Mouse (Mus musculus): ENCODE data around the gene Zfp866.

DNA sequence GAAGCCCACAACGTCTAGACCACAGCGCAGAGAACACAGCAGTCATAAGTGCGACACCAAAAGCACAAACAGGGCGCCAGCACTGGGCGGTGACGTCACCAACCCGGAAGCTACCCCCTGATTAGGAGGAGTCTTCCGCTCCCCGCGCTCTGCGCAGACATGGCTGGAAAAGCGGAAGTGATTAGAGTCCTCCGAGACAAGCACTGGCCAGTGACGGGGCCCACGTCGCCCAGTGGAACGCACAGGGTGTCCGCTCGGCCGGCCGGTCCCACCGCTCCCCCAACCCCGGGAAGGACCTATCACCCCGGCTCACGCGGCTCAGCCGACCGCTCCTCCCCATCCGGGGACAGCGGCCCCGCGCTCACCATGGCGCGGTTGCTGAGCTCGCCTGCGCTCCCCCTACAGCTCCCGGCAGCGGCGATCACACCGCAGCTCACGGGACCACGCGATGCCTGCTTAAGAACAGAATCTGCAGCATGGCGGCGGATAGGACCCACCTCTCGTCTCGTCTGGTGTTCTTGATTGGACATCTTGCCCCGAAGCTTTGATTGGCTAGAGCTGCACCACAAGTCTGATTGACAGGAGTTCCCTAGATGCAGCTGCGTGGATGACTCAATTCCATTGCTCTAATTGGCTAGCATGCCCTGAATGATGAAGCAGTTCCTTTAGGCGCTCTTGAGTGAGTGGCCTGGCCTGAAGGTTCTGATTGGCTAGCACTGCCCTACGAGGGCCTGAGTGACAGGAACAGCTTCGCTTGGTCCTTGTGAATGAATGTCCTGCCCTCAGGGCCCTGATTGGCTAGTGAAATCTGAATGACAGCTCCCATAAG, 74.4 kb downstream of the Zfp866 start:
- TF ChIP-seq CTCF (IDR thresholded peaks at IDR 0.05) (no peak), POLR2A (IDR thresholded peaks at IDR 0.05; ENCODE audit: insufficient read depth, low read depth, low read length) (peak; percentile 87)

All from heart, adult 2 months (tissue).